Mouse (Mus musculus) intestine, embryonic 14.5 days (tissue): Measurements from ENCODE around the gene Diablo. TPM values are rescaled to one million over a fixed set of nuclear protein-coding genes. Genes with fewer than 3 reads are reported as not detected.

Experiments used
- ATAC-seq: fragments of 200-750 bp; cut with Nextera tagmentation; replicated peaks from 2 replicates; pipeline ENCODE4 v1.8.0; 2017; ENCODE audit warnings: low read depth, moderate number of reproducible peaks, moderate TSS enrichment, moderate library complexity; ENCODE audit not compliant: low FRiP score, low TSS enrichment
- DNase-seq: peaks from one replicate; pipeline ENCODE4 v3.0.0-alpha.2; 2018; ENCODE audit warnings: low spot score
- H3K27ac ChIP-seq: fragments of 300-500 bp; sonication (generic); 2 replicates; pipeline ENCODE4 v1.5.1; 2014; ENCODE audit warnings: low read depth, mild to moderate bottlenecking, control low read depth
- H3K27me3 ChIP-seq: fragments of 300-500 bp; sonication (generic); replicated peaks from 2 replicates; pipeline ENCODE4 v1.6.1; 2014; ENCODE audit warnings: low read length, control low read depth; ENCODE audit not compliant: control insufficient read depth, insufficient read depth
- H3K36me3 ChIP-seq: fragments of 300-500 bp; sonication (generic); 2 replicates; pipeline ENCODE4 v1.6.1; 2014; ENCODE audit warnings: low read length, control low read depth; ENCODE audit not compliant: control insufficient read depth, insufficient read depth
- H3K4me1 ChIP-seq: fragments of 300-500 bp; sonication (generic); replicated peaks from 2 replicates; pipeline ENCODE4 v1.6.1; 2014; ENCODE audit warnings: low read length, control low read depth, mixed read lengths; ENCODE audit not compliant: control insufficient read depth, insufficient read depth
- H3K4me2 ChIP-seq: fragments of 300-500 bp; sonication (generic); 2 replicates; pipeline ENCODE4 v1.6.1; 2014; ENCODE audit warnings: low read length
- H3K4me3 ChIP-seq: fragments of 300-500 bp; sonication (generic); 2 replicates; pipeline ENCODE4 v1.5.1; 2014; ENCODE audit warnings: low read depth, low read length, control low read depth, mixed read lengths
- H3K9ac ChIP-seq: fragments of 300-500 bp; sonication (generic); 2 replicates; pipeline ENCODE4 v1.6.1; 2014; ENCODE audit warnings: mild to moderate bottlenecking, low read length
- H3K9me3 ChIP-seq: fragments of 300-500 bp; sonication (generic); 2 replicates; pipeline ENCODE4 v1.6.1; 2016; ENCODE audit warnings: low read length, control low read depth; ENCODE audit not compliant: control insufficient read depth
- WGBS: fragments of 180-500 bp; shearing (Covaris S2); extraction: QIAGEN DNeasy Blood & Tissue Kit; methylation state at CpG from one replicate; pipeline ENCODE4 v1.1.7; 2014; 5-methylcytosine and 5-hydroxymethylcytosine counted together
- polyA plus RNA-seq: library from polyadenylated mRNA; unstranded; fragments of >200 nt; fragmentation: Nextera tagmentation; extraction: Ambion mirVana; gene quantifications from 2 replicates; pipeline ENCODE4 v1.2.1, GENCODE M21; 2014

The Diablo gene
- 107 and 121 TPM in 2 replicates for polyA plus RNA-seq

DNA sequence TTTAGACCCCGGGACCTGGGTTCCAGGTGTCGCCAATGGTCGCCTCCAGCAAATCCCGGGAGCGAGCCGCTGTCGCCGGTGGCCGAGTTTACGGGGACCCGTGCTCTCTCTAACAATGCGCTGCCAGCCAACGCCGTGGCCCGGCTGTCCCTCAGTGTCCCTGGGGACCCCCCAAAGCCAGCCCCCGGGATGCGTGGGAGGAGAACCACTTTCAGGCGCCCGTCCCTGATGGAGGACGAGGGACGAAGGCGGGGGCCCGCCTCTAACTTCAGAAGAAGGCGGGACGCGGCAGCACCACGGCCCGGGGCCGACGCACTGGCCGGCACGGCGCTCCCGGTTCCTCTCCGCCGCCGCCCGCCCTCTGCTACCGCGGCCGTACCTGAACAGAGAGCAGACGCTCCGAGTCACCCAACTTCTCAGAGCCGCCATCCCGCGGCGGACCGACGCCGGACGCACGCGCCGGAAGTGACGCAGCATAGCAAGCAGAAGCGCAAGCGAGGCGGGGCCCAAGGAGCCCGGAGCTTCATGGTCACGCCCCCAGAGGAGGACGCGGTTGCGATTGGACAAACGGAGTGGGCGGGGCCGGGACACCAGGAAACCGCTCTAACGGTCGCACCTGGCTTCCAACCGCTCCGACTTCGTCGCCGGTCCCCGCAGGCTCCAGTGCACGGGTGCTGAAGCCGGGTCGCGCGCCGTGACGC, at the start of gene Diablo:
Diablo (minus strand) TSS at position 485 of the 701 bp plus-strand sequence.
- ATAC-seq (peak; percentile 96), DNase-seq (peak; percentile 98)
- Histone ChIP-seq H3K4me1 (peaks cover 12% of the 10 kb centered on the region), H3K4me3 (peak within 1 kb of the TSS; percentile 60), H3K9me3 (no peaks in the 10 kb centered on the region), H3K27ac (peak within 1 kb of the TSS; percentile 6; the same call in 1 of the 2 replicates), H3K4me2 (peak within 1 kb of the TSS; percentile 80), H3K36me3 (peaks cover 15% of the 10 kb centered on the region), H3K9ac (peak within 1 kb of the TSS; percentile 63), H3K27me3 (no peaks in the 10 kb centered on the region)
- 0% methylated on average over 81 of the region's 82 CpGs for WGBS

DNA sequence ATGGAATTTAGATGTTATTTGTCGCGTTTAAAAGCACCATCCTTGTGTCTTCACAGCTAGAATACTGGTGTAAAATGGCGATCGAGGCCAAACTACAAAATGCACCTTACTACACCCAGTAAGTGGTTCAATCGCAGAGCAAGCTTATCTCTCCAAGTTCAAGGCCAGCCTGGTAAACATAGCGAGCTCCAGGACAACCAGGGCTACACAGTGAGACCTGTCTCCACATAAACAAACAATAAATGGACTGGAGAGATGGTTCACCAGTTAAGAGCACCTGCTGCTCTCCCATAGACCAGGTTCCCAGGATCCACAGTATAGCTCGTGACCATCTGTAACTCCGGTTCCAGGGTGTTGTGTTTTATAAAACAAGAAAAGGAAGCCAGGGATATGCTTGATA, 49.4 kb upstream of the Diablo start:
- H3K27me3 ChIP-seq = no peaks in the 10 kb centered on the region
- peaks cover 27% of the 10 kb centered on the region for H3K36me3 ChIP-seq
- no peaks in the 10 kb centered on the region for H3K9me3 ChIP-seq
- H3K4me3 ChIP-seq = peak overlapping the region; percentile 94
- DNase-seq (peak; percentile 53), ATAC-seq (0 out of 2 replicates have a peak, but pooled peaks have one; percentile 29)
- H3K27ac ChIP-seq = no peak overlapping the region
- WGBS = 62% methylated on average over 8 of the region's 8 CpGs
- H3K4me1 ChIP-seq = peaks cover 6% of the 10 kb centered on the region; the same call in 1 of the 2 replicates
- peak overlapping the region; percentile 64 for H3K4me2 ChIP-seq
- no peak overlapping the region for H3K9ac ChIP-seq

DNA sequence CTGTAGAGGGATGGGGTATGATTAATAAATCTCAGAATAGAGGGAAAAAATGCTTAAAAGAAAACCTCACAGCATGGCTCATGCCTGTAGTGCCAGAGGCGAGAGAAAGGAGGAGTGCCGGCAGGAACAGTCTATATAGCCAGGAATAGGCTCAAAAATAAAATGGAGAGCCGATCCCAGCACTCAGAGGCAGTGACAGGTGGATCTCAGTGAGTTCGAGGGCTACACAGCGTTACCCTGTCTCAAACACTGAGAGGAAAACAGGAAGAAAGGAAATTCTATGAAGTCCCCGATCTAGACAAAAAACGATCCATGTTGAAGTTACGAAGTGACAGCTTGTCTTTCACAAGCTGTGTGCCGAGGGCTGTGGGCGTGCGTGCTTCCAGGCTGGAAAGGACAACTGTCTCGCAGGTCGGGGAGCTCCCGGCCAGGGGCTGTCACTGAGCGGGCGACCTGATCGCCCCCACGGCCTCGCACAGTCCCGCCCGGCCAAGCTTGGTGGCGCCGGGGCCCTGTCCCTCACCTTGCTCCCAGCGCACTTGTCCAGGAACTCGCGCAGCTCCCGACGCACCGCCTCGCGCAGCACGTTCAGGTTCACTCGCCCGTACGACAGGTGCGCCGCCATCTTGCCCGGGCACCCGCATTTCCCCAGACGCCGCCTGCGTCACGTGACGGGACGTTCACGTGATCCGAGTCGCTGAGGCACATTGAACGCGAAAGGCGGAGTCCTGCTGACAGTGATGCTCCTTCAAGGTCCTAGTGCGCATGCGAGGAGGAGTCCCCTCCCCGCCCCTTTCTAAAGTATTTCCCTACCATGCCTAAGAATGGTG, 48.6 kb upstream of the Diablo start, which contains the start of gene Vps33a:
Vps33a (minus strand) TSS at position 682 of the 830 bp plus-strand sequence.
- Histone ChIP-seq H3K27ac (0 out of 2 replicates have a peak within 1 kb of the TSS, but pooled peaks have one; percentile 33), H3K36me3 (peaks cover 33% of the 10 kb centered on the region), H3K27me3 (no peaks in the 10 kb centered on the region), H3K4me2 (peak within 1 kb of the TSS; percentile 64), H3K9me3 (no peaks in the 10 kb centered on the region), H3K9ac (peak within 1 kb of the TSS; percentile 72), H3K4me1 (peaks cover 6% of the 10 kb centered on the region; the same call in 1 of the 2 replicates), H3K4me3 (peak within 1 kb of the TSS; percentile 94)
- ATAC-seq (peak; percentile 90), DNase-seq (peak; percentile 99)
- WGBS = under 1% methylated on average over 54 of the region's 54 CpGs

DNA sequence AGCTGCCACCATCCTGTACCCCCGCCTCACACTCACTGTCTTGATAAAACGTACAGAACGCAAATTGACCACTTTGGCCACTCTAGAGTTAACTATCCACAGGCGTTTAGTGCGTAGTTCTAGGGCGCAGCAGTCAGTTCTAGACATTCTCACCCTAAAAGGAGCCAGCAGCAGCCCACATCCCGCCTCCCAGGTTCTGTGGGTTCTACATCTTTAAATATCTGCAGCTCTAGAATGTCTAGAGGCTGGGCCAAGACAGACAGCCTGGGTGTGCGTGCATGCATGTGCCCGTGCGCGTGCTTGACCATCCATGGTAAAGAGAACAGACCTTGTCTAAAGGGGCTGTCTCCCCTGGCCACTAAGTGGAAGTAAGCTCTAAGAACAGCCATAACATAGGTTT, 37.2 kb upstream of the Diablo start:
- Histone ChIP-seq H3K4me1 (no peaks in the 10 kb centered on the region), H3K27ac (no peak overlapping the region), H3K4me2 (no peak overlapping the region), H3K27me3 (no peaks in the 10 kb centered on the region), H3K4me3 (no peak overlapping the region), H3K9me3 (no peaks in the 10 kb centered on the region), H3K36me3 (peaks cover 67% of the 10 kb centered on the region), H3K9ac (no peak overlapping the region)
- WGBS = 95% methylated on average over 11 of the region's 11 CpGs
- ATAC-seq (no peak), DNase-seq (no peak)

- Histone ChIP-seq H3K4me2 (no peak overlapping the region), H3K9ac (no peak overlapping the region), H3K27ac (no peak overlapping the region), H3K27me3 (no peaks in the 10 kb centered on the region), H3K9me3 (no peaks in the 10 kb centered on the region), H3K4me3 (no peak overlapping the region), H3K4me1 (no peaks in the 10 kb centered on the region), H3K36me3 (peaks cover 58% of the 10 kb centered on the region)
- ATAC-seq = no peak
- 88% methylated on average over 8 of the region's 8 CpGs for WGBS
- no peak for DNase-seq
Measured at GRCm38 (mm10) chr5:123559588-123559987, 35.6 kb upstream of the Diablo start.

DNA sequence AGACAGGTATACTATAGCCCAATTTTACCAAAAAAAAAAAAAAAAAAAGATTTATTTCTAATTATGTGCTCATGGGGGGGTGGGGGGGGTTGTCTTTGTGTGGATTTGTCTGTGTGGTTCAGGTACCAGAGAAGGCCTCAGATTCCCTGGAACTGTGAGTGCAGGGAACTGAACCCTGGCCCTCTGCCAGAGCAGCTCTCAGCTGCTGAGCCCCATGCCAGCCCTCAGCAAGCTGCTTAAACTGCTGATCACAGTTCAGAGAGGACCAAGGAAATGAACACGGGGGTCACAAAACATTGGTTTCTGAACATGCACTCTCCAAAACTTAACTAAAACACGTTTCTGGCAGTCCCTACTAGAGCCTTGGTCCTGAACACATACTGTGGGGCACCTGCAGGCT, 32.5 kb upstream of the Diablo start:
- no peaks in the 10 kb centered on the region for H3K9me3 ChIP-seq
- no peak overlapping the region for H3K4me3 ChIP-seq
- ATAC-seq (no peak), DNase-seq (no peak)
- H3K4me2 ChIP-seq = no peak overlapping the region
- H3K4me1 ChIP-seq = no peaks in the 10 kb centered on the region
- H3K9ac ChIP-seq = no peak overlapping the region
- H3K36me3 ChIP-seq = peaks cover 36% of the 10 kb centered on the region
- 72% methylated on average over 2 of the region's 2 CpGs for WGBS
- H3K27me3 ChIP-seq = no peaks in the 10 kb centered on the region
- no peak overlapping the region for H3K27ac ChIP-seq

DNA sequence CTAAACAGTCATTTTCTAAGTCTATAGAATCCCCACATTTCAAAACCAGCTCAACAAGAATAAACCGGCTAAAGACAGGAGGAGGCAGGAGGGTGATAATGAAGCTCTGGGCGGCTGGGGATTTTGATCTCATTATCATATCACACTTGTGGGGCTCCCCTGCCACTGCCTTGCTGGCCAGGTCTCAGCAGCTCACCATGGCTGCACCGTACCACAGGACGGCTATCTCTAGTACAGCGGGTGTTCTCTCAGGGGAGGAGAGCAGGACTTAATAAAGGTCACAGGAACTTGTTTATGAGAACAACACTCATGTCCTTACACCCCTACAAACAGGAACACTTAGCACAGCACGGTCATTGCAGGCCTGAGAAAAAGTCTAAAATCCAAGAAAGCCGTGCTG, 31.7 kb upstream of the Diablo start:
- H3K27me3 ChIP-seq = no peaks in the 10 kb centered on the region
- no peak for DNase-seq
- H3K4me3 ChIP-seq = no peak overlapping the region
- no peak for ATAC-seq
- H3K9ac ChIP-seq = no peak overlapping the region
- WGBS = 90% methylated on average over 7 of the region's 7 CpGs
- no peak overlapping the region for H3K4me2 ChIP-seq
- H3K4me1 ChIP-seq = no peaks in the 10 kb centered on the region
- H3K9me3 ChIP-seq = no peaks in the 10 kb centered on the region
- H3K36me3 ChIP-seq = peaks cover 36% of the 10 kb centered on the region
- H3K27ac ChIP-seq = no peak overlapping the region

DNA sequence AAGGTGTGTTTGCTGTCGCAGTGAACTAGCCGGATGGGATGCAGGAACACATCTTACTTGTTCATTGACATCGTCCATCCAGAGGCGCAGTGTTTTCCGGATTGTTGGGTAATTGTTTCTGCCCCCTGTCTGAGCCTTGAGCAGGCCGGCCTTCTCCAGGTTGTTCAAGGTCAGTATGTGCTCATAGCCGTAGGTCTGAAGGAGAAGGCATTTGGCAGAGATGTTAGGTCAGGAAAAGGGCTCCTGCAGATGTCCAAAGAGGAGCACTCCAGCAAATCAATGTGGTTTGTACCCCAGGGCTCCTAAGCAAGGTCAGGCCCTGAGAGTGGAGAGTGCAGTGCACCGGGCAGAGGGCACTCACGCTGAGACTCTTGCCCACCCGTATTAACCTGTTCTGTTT, 9.8 kb upstream of the Diablo start:
- no peaks in the 10 kb centered on the region for H3K4me1 ChIP-seq
- no peak overlapping the region for H3K9ac ChIP-seq
- H3K4me2 ChIP-seq = no peak overlapping the region
- no peak overlapping the region for H3K4me3 ChIP-seq
- ATAC-seq (no peak), DNase-seq (no peak)
- H3K9me3 ChIP-seq = no peaks in the 10 kb centered on the region
- H3K27me3 ChIP-seq = no peaks in the 10 kb centered on the region
- no peak overlapping the region for H3K27ac ChIP-seq
- peaks cover 77% of the 10 kb centered on the region for H3K36me3 ChIP-seq
- WGBS = 93% methylated on average over 10 of the region's 10 CpGs
